Mouse (Mus musculus) lung, postnatal 4 days (tissue): ENCODE results near the gene Galnt3.
A peak's percentile ranks its signal among the peaks of the same experiment; 100 is the strongest.

ENCODE experiments used
- DNase-seq, 2 experiments: peaks; one replicate each; pipeline ENCODE4 v3.0.0; 2021

The Galnt3 gene

GRCm38 (mm10) chr2:66124591-66125271, at the start of gene Galnt3:
TSS of gene Galnt3 (minus strand) at chr2:66124994.
- DNase-seq: peak; percentile 76 to 88

GRCm38 (mm10) chr2:66173134-66173533, 48.3 kb upstream of the Galnt3 start:
- DNase-seq: no peak

GRCm38 (mm10) chr2:66171643-66172042, 46.8 kb upstream of the Galnt3 start:
- no peak for DNase-seq

- no peak for DNase-seq
Measured at GRCm38 (mm10) chr2:66170721-66171120, 45.9 kb upstream of the Galnt3 start.

- no peak for DNase-seq
Measured at GRCm38 (mm10) chr2:66165025-66165424, 40.2 kb upstream of the Galnt3 start.

GRCm38 (mm10) chr2:66158140-66158915, 33.5 kb upstream of the Galnt3 start:
- DNase-seq: peak; percentile 11 to 44

GRCm38 (mm10) chr2:66151436-66151835, 26.6 kb upstream of the Galnt3 start:
- no peak for DNase-seq

GRCm38 (mm10) chr2:66150531-66150930, 25.7 kb upstream of the Galnt3 start:
- no peak for DNase-seq

- no peak for DNase-seq
Measured at GRCm38 (mm10) chr2:66148654-66149230, 23.9 kb upstream of the Galnt3 start.

- DNase-seq: no peak
Measured at GRCm38 (mm10) chr2:66146473-66146872, 21.7 kb upstream of the Galnt3 start.

GRCm38 (mm10) chr2:66144770-66145169, 20.0 kb upstream of the Galnt3 start:
- no peak for DNase-seq

GRCm38 (mm10) chr2:66143284-66143683, 18.5 kb upstream of the Galnt3 start:
- no peak for DNase-seq

GRCm38 (mm10) chr2:66142711-66143110, 17.9 kb upstream of the Galnt3 start:
- DNase-seq: no peak

GRCm38 (mm10) chr2:66142268-66142667, 17.5 kb upstream of the Galnt3 start:
- DNase-seq: no peak

- no peak for DNase-seq
Measured at GRCm38 (mm10) chr2:66140246-66140645, 15.5 kb upstream of the Galnt3 start.

- no peak for DNase-seq
Measured at GRCm38 (mm10) chr2:66131862-66132544, 7.2 kb upstream of the Galnt3 start.

- no peak for DNase-seq
Measured at GRCm38 (mm10) chr2:66128941-66129340, 4.1 kb upstream of the Galnt3 start.

GRCm38 (mm10) chr2:66127541-66127940, 2.7 kb upstream of the Galnt3 start:
- DNase-seq: no peak

- DNase-seq: no peak
Measured at GRCm38 (mm10) chr2:66126936-66127335, 2.1 kb upstream of the Galnt3 start.

- DNase-seq: peak; percentile 21 to 34
Measured at GRCm38 (mm10) chr2:66123756-66124589, 821 bp downstream of the Galnt3 start.

GRCm38 (mm10) chr2:66117686-66118085, 7.1 kb downstream of the Galnt3 start:
- no peak for DNase-seq

GRCm38 (mm10) chr2:66107864-66108514, 16.8 kb downstream of the Galnt3 start:
- no peak for DNase-seq
